ENCODE assay signal across 27 mouse cellular contexts in the genomic region with DNA sequence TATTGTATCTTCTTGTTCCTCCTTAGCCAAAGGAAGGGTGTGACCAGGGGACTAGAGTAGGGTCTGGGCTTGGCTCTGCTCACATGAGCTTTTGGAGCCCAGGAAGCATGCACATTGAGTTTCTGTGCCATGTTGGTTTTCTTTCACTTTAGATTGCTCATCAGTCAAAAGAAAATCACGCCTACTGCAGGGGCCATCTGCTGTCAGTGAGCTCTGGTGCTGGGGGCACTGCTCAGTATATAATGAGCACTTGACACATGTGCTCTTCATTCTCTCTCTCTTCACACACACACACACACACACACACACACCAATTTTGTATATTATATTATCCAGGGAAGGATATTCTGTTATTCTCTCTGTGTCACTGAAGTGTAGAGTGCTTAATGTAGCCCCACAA.
"Had no signal": no experiment of that assay in that cellular context is flagged by ENCODE, and none has a peak within 500 bp of the region (broad histone marks: within the 10 kb centered on the region; RNA-seq: fewer than 3 reads in every experiment).

No protein-coding gene starts in this region.

- DNase-seq: gastrocnemius, postnatal 14 days; gastrocnemius, postnatal 36 days; heart, adult 11 months; heart, adult 2 months; heart, postnatal 4 days; kidney, adult 11 months; kidney, adult 2 months; kidney, adult 9 months; kidney, postnatal 14 days; kidney, postnatal 36 days; layer of hippocampus, adult 9-11 months; layer of hippocampus, postnatal 36 days; left cerebral cortex, postnatal 4 days; lung, adult 18-20 months had no signal

- H3K4me2 ChIP-seq: heart, embryonic 11.5 days; heart, embryonic 13.5 days; heart, embryonic 15.5 days; hindbrain, embryonic 13.5 days; kidney, embryonic 15.5 days; limb, embryonic 13.5 days; limb, embryonic 15.5 days; liver, embryonic 12.5 days had no signal

- H3K4me3 ChIP-seq: heart, adult 2 months; heart, embryonic 13.5 days; heart, embryonic 15.5 days; hindbrain, embryonic 13.5 days; kidney, embryonic 15.5 days; limb, embryonic 13.5 days; limb, embryonic 15.5 days; liver, embryonic 12.5 days had no signal

- H3K9ac ChIP-seq: heart, embryonic 13.5 days; heart, embryonic 15.5 days; hindbrain, embryonic 13.5 days; kidney, embryonic 15.5 days; limb, embryonic 13.5 days; limb, embryonic 15.5 days; liver, embryonic 12.5 days; liver, embryonic 14.5 days had no signal

- ATAC-seq: hindbrain, embryonic 16.5 days; inflammation-experienced regulatory T-cells, adult 6 months; intestine, embryonic 16.5 days; liver, embryonic 12.5 days had no signal

- H3K36me3 ChIP-seq: heart, embryonic 13.5 days; heart, embryonic 15.5 days; hindbrain, embryonic 13.5 days; kidney, embryonic 15.5 days; limb, embryonic 13.5 days; limb, embryonic 15.5 days; liver, embryonic 12.5 days had no signal

- H3K9me3 ChIP-seq: heart, embryonic 13.5 days; heart, embryonic 15.5 days; hindbrain, embryonic 13.5 days; limb, embryonic 15.5 days; liver, embryonic 12.5 days had no signal

- H3K27ac ChIP-seq: heart, adult 2 months; heart, embryonic 13.5 days; heart, embryonic 15.5 days; hindbrain, embryonic 13.5 days; kidney, embryonic 15.5 days; kidney, postnatal 0 days; limb, embryonic 13.5 days; limb, embryonic 15.5 days; liver, embryonic 12.5 days; liver, embryonic 14.5 days had no signal

- H3K27me3 ChIP-seq: heart, embryonic 13.5 days; heart, embryonic 15.5 days; hindbrain, embryonic 13.5 days; kidney, embryonic 15.5 days; limb, embryonic 15.5 days; liver, embryonic 12.5 days had no signal

- H3K4me1 ChIP-seq: heart, embryonic 15.5 days; hindbrain, embryonic 13.5 days; kidney, embryonic 15.5 days; limb, embryonic 13.5 days; limb, embryonic 15.5 days; liver, embryonic 12.5 days had no signal
